Mouse (Mus musculus) neutrophil, adult 83 days (primary cell): ENCODE results near the gene Anxa8. TPM values are rescaled to one million over a fixed set of nuclear protein-coding genes. Genes with fewer than 3 reads are reported as not detected.

Experiments used
- total RNA-seq, 2 experiments: library from RNA; stranded (reverse); gene quantifications; one replicate each; pipeline ENCODE4 v1.2.4; 2023

Gene Anxa8
- total RNA-seq, result not detected

GRCm38 (mm10) chr14:34085731-34086130 is at the start of gene Anxa8:
Gene Anxa8 (plus strand): TSS chr14:34085981.

GRCm38 (mm10) chr14:34052516-34052915 is 33.3 kb upstream of the Anxa8 start, which contains the start of gene Antxrl:
Gene Antxrl (plus strand): TSS chr14:34052707.

GRCm38 (mm10) chr14:34102601-34103000 is 16.8 kb downstream of the Anxa8 start, which contains the start of gene A630023A22Rik:
Gene A630023A22Rik (minus strand): TSS chr14:34102754.

Other genes with a start within 250 kb of the Anxa8 start
- not detected for gene Gdf10, start 162.4 kb upstream of the Anxa8 start, total RNA-seq
- gene Gdf2, start 144.9 kb upstream of the Anxa8 start, total RNA-seq, result not detected
- not detected for gene Rbp3, start 132.0 kb upstream of the Anxa8 start, total RNA-seq
- under 1 TPM in 1 of 2 experiments, not detected in 1; 0.11 TPM for gene Zfp488, start 107.2 kb upstream of the Anxa8 start, total RNA-seq
- gene Gm30083, start 70.8 kb upstream of the Anxa8 start, total RNA-seq, result not detected
- not detected for gene Gm5460, start 69.2 kb upstream of the Anxa8 start, total RNA-seq
- not detected for gene Antxrl, start 33.3 kb upstream of the Anxa8 start, total RNA-seq
- not detected for gene A630023A22Rik, start 16.8 kb downstream of the Anxa8 start, total RNA-seq
- gene Npy4r, start 66.5 kb downstream of the Anxa8 start, total RNA-seq, result not detected
- gene Gprin2, start 115.7 kb downstream of the Anxa8 start, total RNA-seq, result not detected
- not detected for gene Syt15, start 133.6 kb downstream of the Anxa8 start, total RNA-seq
- 1 to 10 TPM; 8.6 to 9.2 TPM for gene Shld2, start 224.5 kb downstream of the Anxa8 start, total RNA-seq
- 100 to 1,000 TPM; 219 to 235 TPM for gene Glud1, start 224.7 kb downstream of the Anxa8 start, total RNA-seq